Mouse (Mus musculus): ENCODE measurements at regions not wholly inside any gene's neighbourhood (a gene's known extent, or its start where the extent isn't known, plus 50 kb on each side); places are given as distances from the start of the nearest gene placed in this dataset.

GRCm38 (mm10) chr3:52782576-52782975 lies 234.5 kb downstream of the Cog6 start:
- Histone ChIP-seq H3K4me3 (ENCODE audit: low read depth, low read length) (no peak overlapping the region), H3K9me3 (replicated peaks; ENCODE audit: control insufficient read depth, low read length) (no peaks in the 10 kb centered on the region), H3K9ac (replicated peaks; ENCODE audit: low read depth, low read length) (no peak overlapping the region), H3K27me3 (ENCODE audit: control insufficient read depth, insufficient read depth, low read length) (no peaks in the 10 kb centered on the region), H3K4me1 (ENCODE audit: control insufficient read depth, insufficient read depth) (no peaks in the 10 kb centered on the region), H3K4me2 (ENCODE audit: low read depth, low read length) (no peak overlapping the region), H3K27ac (ENCODE audit: low read depth) (no peak overlapping the region), H3K36me3 (replicated peaks; ENCODE audit: control insufficient read depth, insufficient read depth, low read length) (no peaks in the 10 kb centered on the region)
- no peak for DNase-seq (ENCODE audit: low spot score)
- ATAC-seq (ENCODE audit: insufficient read depth, low read depth), result no peak
- no peak for TF ChIP-seq CTCF (IDR thresholded peaks at IDR 0.05; ENCODE audit: low read depth)
- no peak for TF ChIP-seq EP300 (IDR thresholded peaks at IDR 0.05; ENCODE audit: low read depth)
- 78% methylated on average over 5 of the region's 5 CpGs for WGBS

GRCm38 (mm10) chr3:52781521-52781920 lies 235.5 kb downstream of the Cog6 start:
- 82% methylated on average over 3 of the region's 3 CpGs for WGBS
- Histone ChIP-seq H3K4me3 (ENCODE audit: low read depth, low read length) (no peak overlapping the region), H3K27me3 (ENCODE audit: control insufficient read depth, insufficient read depth, low read length) (no peaks in the 10 kb centered on the region), H3K4me1 (ENCODE audit: control insufficient read depth, insufficient read depth) (no peaks in the 10 kb centered on the region), H3K36me3 (replicated peaks; ENCODE audit: control insufficient read depth, insufficient read depth, low read length) (no peaks in the 10 kb centered on the region), H3K9ac (replicated peaks; ENCODE audit: low read depth, low read length) (no peak overlapping the region), H3K9me3 (replicated peaks; ENCODE audit: control insufficient read depth, low read length) (no peaks in the 10 kb centered on the region), H3K4me2 (ENCODE audit: low read depth, low read length) (no peak overlapping the region), H3K27ac (ENCODE audit: low read depth) (no peak overlapping the region)
- ATAC-seq (ENCODE audit: insufficient read depth, low read depth) (no peak), DNase-seq (ENCODE audit: low spot score) (no peak)
- TF ChIP-seq EP300 (IDR thresholded peaks at IDR 0.05; ENCODE audit: low read depth) (no peak), CTCF (IDR thresholded peaks at IDR 0.05; ENCODE audit: low read depth) (no peak)

- 69% methylated on average over 8 of the region's 8 CpGs for WGBS
- TF ChIP-seq CTCF (IDR thresholded peaks at IDR 0.05; ENCODE audit: low read depth) (no peak), EP300 (IDR thresholded peaks at IDR 0.05; ENCODE audit: low read depth) (no peak)
- DNase-seq (ENCODE audit: low spot score) (no peak), ATAC-seq (ENCODE audit: insufficient read depth, low read depth) (no peak)
- no peak overlapping the region for H3K27ac ChIP-seq (ENCODE audit: low read depth)
- H3K27me3 ChIP-seq (ENCODE audit: control insufficient read depth, insufficient read depth, low read length), result no peaks in the 10 kb centered on the region
- no peaks in the 10 kb centered on the region for H3K36me3 ChIP-seq (replicated peaks; ENCODE audit: control insufficient read depth, insufficient read depth, low read length)
- no peak overlapping the region for H3K9ac ChIP-seq (replicated peaks; ENCODE audit: low read depth, low read length)
- H3K4me3 ChIP-seq (ENCODE audit: low read depth, low read length), result no peak overlapping the region
- no peaks in the 10 kb centered on the region for H3K4me1 ChIP-seq (ENCODE audit: control insufficient read depth, insufficient read depth)
- H3K9me3 ChIP-seq (replicated peaks; ENCODE audit: control insufficient read depth, low read length), result no peaks in the 10 kb centered on the region
- no peak overlapping the region for H3K4me2 ChIP-seq (ENCODE audit: low read depth, low read length)
These were observed 236.7 kb downstream of the Cog6 start for GRCm38 (mm10) chr3:52780356-52780755.

GRCm38 (mm10) chr3:52775875-52776274 lies 241.2 kb downstream of the Cog6 start:
- Histone ChIP-seq H3K4me2 (ENCODE audit: low read depth, low read length) (no peak overlapping the region), H3K4me3 (ENCODE audit: low read depth, low read length) (no peak overlapping the region), H3K9ac (replicated peaks; ENCODE audit: low read depth, low read length) (no peak overlapping the region), H3K27me3 (ENCODE audit: control insufficient read depth, insufficient read depth, low read length) (no peaks in the 10 kb centered on the region), H3K27ac (ENCODE audit: low read depth) (no peak overlapping the region), H3K4me1 (ENCODE audit: control insufficient read depth, insufficient read depth) (no peaks in the 10 kb centered on the region), H3K36me3 (replicated peaks; ENCODE audit: control insufficient read depth, insufficient read depth, low read length) (no peaks in the 10 kb centered on the region), H3K9me3 (replicated peaks; ENCODE audit: control insufficient read depth, low read length) (no peaks in the 10 kb centered on the region)
- ATAC-seq (ENCODE audit: insufficient read depth, low read depth) (no peak), DNase-seq (ENCODE audit: low spot score) (no peak)
- TF ChIP-seq EP300 (IDR thresholded peaks at IDR 0.05; ENCODE audit: low read depth), result no peak
- no peak for TF ChIP-seq CTCF (IDR thresholded peaks at IDR 0.05; ENCODE audit: low read depth)
- 59% methylated on average over 4 of the region's 4 CpGs for WGBS

GRCm38 (mm10) chr3:52775156-52775555 lies 241.9 kb downstream of the Cog6 start:
- H3K4me2 ChIP-seq (ENCODE audit: low read depth, low read length), result no peak overlapping the region
- no peaks in the 10 kb centered on the region for H3K36me3 ChIP-seq (replicated peaks; ENCODE audit: control insufficient read depth, insufficient read depth, low read length)
- no peak overlapping the region for H3K9ac ChIP-seq (replicated peaks; ENCODE audit: low read depth, low read length)
- WGBS, result 69% methylated on average over 7 of the region's 7 CpGs
- no peak overlapping the region for H3K4me3 ChIP-seq (ENCODE audit: low read depth, low read length)
- no peaks in the 10 kb centered on the region for H3K9me3 ChIP-seq (replicated peaks; ENCODE audit: control insufficient read depth, low read length)
- TF ChIP-seq CTCF (IDR thresholded peaks at IDR 0.05; ENCODE audit: low read depth) (no peak), EP300 (IDR thresholded peaks at IDR 0.05; ENCODE audit: low read depth) (no peak)
- no peak for DNase-seq (ENCODE audit: low spot score)
- no peaks in the 10 kb centered on the region for H3K27me3 ChIP-seq (ENCODE audit: control insufficient read depth, insufficient read depth, low read length)
- no peak overlapping the region for H3K27ac ChIP-seq (ENCODE audit: low read depth)
- no peak for ATAC-seq (ENCODE audit: insufficient read depth, low read depth)
- no peaks in the 10 kb centered on the region for H3K4me1 ChIP-seq (ENCODE audit: control insufficient read depth, insufficient read depth)

GRCm38 (mm10) chr3:52774734-52775133 lies 242.3 kb downstream of the Cog6 start:
- H3K4me3 ChIP-seq (ENCODE audit: low read depth, low read length), result no peak overlapping the region
- H3K9ac ChIP-seq (replicated peaks; ENCODE audit: low read depth, low read length), result no peak overlapping the region
- no peak overlapping the region for H3K27ac ChIP-seq (ENCODE audit: low read depth)
- H3K4me2 ChIP-seq (ENCODE audit: low read depth, low read length), result no peak overlapping the region
- TF ChIP-seq EP300 (IDR thresholded peaks at IDR 0.05; ENCODE audit: low read depth), result no peak
- no peak for DNase-seq (ENCODE audit: low spot score)
- no peaks in the 10 kb centered on the region for H3K4me1 ChIP-seq (ENCODE audit: control insufficient read depth, insufficient read depth)
- 86% methylated on average over 6 of the region's 6 CpGs for WGBS
- no peak for ATAC-seq (ENCODE audit: insufficient read depth, low read depth)
- H3K27me3 ChIP-seq (ENCODE audit: control insufficient read depth, insufficient read depth, low read length), result no peaks in the 10 kb centered on the region
- H3K36me3 ChIP-seq (replicated peaks; ENCODE audit: control insufficient read depth, insufficient read depth, low read length), result no peaks in the 10 kb centered on the region
- H3K9me3 ChIP-seq (replicated peaks; ENCODE audit: control insufficient read depth, low read length), result no peaks in the 10 kb centered on the region
